10 mouse cellular contexts compared by ENCODE assay signal in the genomic region with DNA sequence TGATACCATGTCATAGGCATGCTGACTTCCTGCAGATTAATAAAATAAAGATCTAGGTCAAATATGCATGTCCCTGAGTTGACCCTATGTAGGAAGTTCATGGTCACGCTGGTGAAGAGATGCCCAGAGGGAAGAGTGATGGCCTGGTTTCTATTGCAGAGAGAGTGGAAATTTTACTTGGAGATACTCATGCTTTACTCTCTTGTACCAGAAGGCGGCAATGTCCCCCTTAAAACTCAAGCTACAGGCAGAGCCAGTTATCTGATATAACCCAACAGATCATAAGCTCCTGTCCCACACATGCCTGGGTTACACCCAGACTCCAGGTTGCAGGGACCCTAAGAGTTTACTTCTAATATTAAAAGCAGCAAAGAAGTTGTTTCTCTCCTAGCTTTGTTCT.
A peak's percentile ranks its signal among the peaks of the same experiment; 100 is the strongest.
DNase-seq lines count a peak whose midpoint lies in the region; ATAC-seq lines count a peak whose summit lies in the region.
"Had no signal": no experiment of that assay in that cellular context is flagged by ENCODE, and none has a peak within 500 bp of the region (broad histone marks: within the 10 kb centered on the region; RNA-seq: fewer than 3 reads in every experiment).

No protein-coding gene starts in this region.

- no peaks in the 10 kb centered on the region for H3K4me1 ChIP-seq in midbrain, embryonic 14.5 days (ENCODE audit: control insufficient read depth, insufficient read depth, low read length)
- H3K4me1 ChIP-seq in midbrain, embryonic 16.5 days (ENCODE audit: control insufficient read depth, insufficient read depth, low read length) = no peaks in the 10 kb centered on the region
- H3K4me1 ChIP-seq: embryonic facial prominence, embryonic 12.5 days; neural tube, embryonic 13.5 days had no signal

- H3K27ac ChIP-seq in midbrain, embryonic 14.5 days (replicated peaks; ENCODE audit: low read depth, low read length) = no peak overlapping the region
- H3K27ac ChIP-seq in midbrain, embryonic 16.5 days (ENCODE audit: low read length) = no peak overlapping the region
- H3K27ac ChIP-seq: embryonic facial prominence, embryonic 12.5 days; neural tube, embryonic 13.5 days had no signal

- H3K27me3 ChIP-seq in midbrain, embryonic 14.5 days (ENCODE audit: control insufficient read depth, insufficient read depth, low read length) = no peaks in the 10 kb centered on the region
- H3K27me3 ChIP-seq in midbrain, embryonic 16.5 days (ENCODE audit: control insufficient read depth, insufficient read depth, low read depth, low read length) = no peaks in the 10 kb centered on the region
- H3K27me3 ChIP-seq: embryonic facial prominence, embryonic 12.5 days; neural tube, embryonic 13.5 days had no signal

- 63% methylated on average over 2 of the region's 2 CpGs for WGBS in midbrain, embryonic 14.5 days
- WGBS in midbrain, embryonic 16.5 days = 67% methylated on average over 2 of the region's 2 CpGs

- no peak overlapping the region for H3K9ac ChIP-seq in midbrain, embryonic 14.5 days (replicated peaks; ENCODE audit: low read length)
- H3K9ac ChIP-seq in midbrain, embryonic 16.5 days (ENCODE audit: low read depth, low read length) = no peak overlapping the region
- H3K9ac ChIP-seq: embryonic facial prominence, embryonic 12.5 days; neural tube, embryonic 13.5 days had no signal

- ATAC-seq in cerebellum, adult (ENCODE audit: insufficient number of reproducible peaks, low FRiP score, low TSS enrichment) = peak; percentile 42; the same call in 1 of the 2 replicates
- ATAC-seq in midbrain, embryonic 14.5 days (ENCODE audit: low FRiP score, low TSS enrichment) = no peak
- no peak for ATAC-seq in midbrain, embryonic 16.5 days

- no peak overlapping the region for H3K4me3 ChIP-seq in midbrain, embryonic 14.5 days (replicated peaks; ENCODE audit: low read depth, low read length)
- no peak overlapping the region for H3K4me3 ChIP-seq in midbrain, embryonic 16.5 days (ENCODE audit: low read depth, low read length)
- H3K4me3 ChIP-seq: embryonic facial prominence, embryonic 12.5 days; neural tube, embryonic 13.5 days had no signal

- no peaks in the 10 kb centered on the region for H3K36me3 ChIP-seq in midbrain, embryonic 14.5 days (ENCODE audit: control insufficient read depth, insufficient read depth, low read length)
- no peaks in the 10 kb centered on the region for H3K36me3 ChIP-seq in midbrain, embryonic 16.5 days (ENCODE audit: control insufficient read depth, insufficient read depth, low read length)
- H3K36me3 ChIP-seq: embryonic facial prominence, embryonic 12.5 days; neural tube, embryonic 13.5 days had no signal

- H3K4me2 ChIP-seq in midbrain, embryonic 14.5 days (ENCODE audit: low read length) = no peak overlapping the region
- no peak overlapping the region for H3K4me2 ChIP-seq in midbrain, embryonic 16.5 days (ENCODE audit: low read length)
- H3K4me2 ChIP-seq: embryonic facial prominence, embryonic 12.5 days; neural tube, embryonic 13.5 days had no signal

- no peak for DNase-seq in cerebellum, adult 8-10 months
- DNase-seq in midbrain, embryonic 14.5 days = peak; percentile 37
- peak; percentile 28 to 72 for DNase-seq in frontal cortex, adult 2 months (ENCODE audit: extremely low spot score in 1 of 2, low spot score in 1 of 2)
- DNase-seq in left cerebral cortex, postnatal 25 days (ENCODE audit: low spot score in 2 of 2) = peak; percentile 47 to 69
- no peak for DNase-seq in ovary, adult 18-20 months (ENCODE audit: low spot score)
- no peak for DNase-seq in ovary, postnatal 36 days (ENCODE audit: low spot score)

- H3K9me3 ChIP-seq in midbrain, embryonic 14.5 days (ENCODE audit: control insufficient read depth, low read length) = no peaks in the 10 kb centered on the region
- no peaks in the 10 kb centered on the region for H3K9me3 ChIP-seq in midbrain, embryonic 16.5 days (replicated peaks; ENCODE audit: control insufficient read depth, low read length, poor library complexity, severe bottlenecking)
- H3K9me3 ChIP-seq: embryonic facial prominence, embryonic 12.5 days; neural tube, embryonic 13.5 days had no signal

- intact Hi-C loops in left cerebral cortex, postnatal 25 days (cut with DNase I) = loop anchor here (5.0 to 10.0 kb wide), 3 partner anchors 217 to 1927 kb away; a partner anchor contains a TSS

Comparison
In these comparisons a context has a peak if more than half of its experiments do, and no peak if none do; other contexts are left out.
1. DNase-seq: peak in midbrain, embryonic 14.5 days (single experiment), frontal cortex, adult 2 months (2 of 2) and left cerebral cortex, postnatal 25 days (2 of 2); none in cerebellum, adult 8-10 months (single experiment), ovary, adult 18-20 months (single experiment) and ovary, postnatal 36 days (single experiment).